Mouse (Mus musculus) G1E (cell line): ENCODE data around the gene Spata5. TPM values are rescaled to one million over a fixed set of nuclear protein-coding genes. Genes with fewer than 3 reads are reported as not detected.
A peak's percentile ranks its signal among the peaks of the same experiment; 100 is the strongest.

ENCODE experiments used
- ATAC-seq: 2 replicates; pipeline ENCODE4 v1.8.0; 2016; ENCODE audit warnings: mild to moderate bottlenecking; ENCODE audit not compliant: insufficient number of reproducible peaks, poor library complexity, low FRiP score, severe bottlenecking; ENCODE audit errors: extremely low read depth
- DNase-seq: peaks from one replicate; pipeline ENCODE4 v3.0.0; 2012; ENCODE audit warnings: low spot score
- H3K27me3 ChIP-seq: 2 replicates; pipeline ENCODE4 v1.6.1; 2012; ENCODE audit warnings: mild to moderate bottlenecking, low read length, inconsistent platforms; ENCODE audit not compliant: insufficient read depth
- H3K36me3 ChIP-seq: replicated peaks from 2 replicates; pipeline ENCODE3; 2012; ENCODE audit warnings: mild to moderate bottlenecking, inconsistent platforms
- H3K4me1 ChIP-seq: 2 replicates; pipeline ENCODE4 v1.6.1; 2012; ENCODE audit warnings: low read depth, low read length, inconsistent platforms, mixed read lengths; ENCODE audit not compliant: insufficient read depth
- H3K4me3 ChIP-seq: 2 replicates; pipeline ENCODE4 v1.5.1; 2012; ENCODE audit warnings: low read depth, mild to moderate bottlenecking, inconsistent platforms, low read length, moderate library complexity, mixed read lengths
- H3K9me3 ChIP-seq: replicated peaks from 2 replicates; pipeline ENCODE4 v1.6.1; 2012; ENCODE audit warnings: inconsistent platforms
- CTCF ChIP-seq: IDR thresholded peaks from 2 replicates; pipeline ENCODE4 v1.5.1; 2012; ENCODE audit warnings: low read depth, low read length, inconsistent platforms, mixed read lengths
- GATA1 ChIP-seq: IDR thresholded peaks from 2 replicates; pipeline ENCODE4 v1.6.1; 2012; ENCODE audit warnings: borderline replicate concordance, low read length, inconsistent platforms, mixed read lengths
- GATA2 ChIP-seq: IDR thresholded peaks from 2 replicates; pipeline ENCODE4 v1.6.1; 2012; ENCODE audit warnings: low read depth, low read length, inconsistent platforms, borderline replicate concordance
- POLR2AphosphoS5 ChIP-seq: IDR thresholded peaks from 2 replicates; pipeline ENCODE4 v1.6.1; 2012; ENCODE audit warnings: low read depth, low read length, inconsistent platforms; ENCODE audit not compliant: insufficient replicate concordance
- TAL1 ChIP-seq: conservative IDR thresholded peaks from 2 replicates; pipeline ENCODE4 v1.6.1; 2012; ENCODE audit warnings: low read depth, low read length, inconsistent platforms, mixed read lengths
- polyA plus RNA-seq: library from polyadenylated mRNA; stranded (reverse); fragments of >175 nt; gene quantifications from 2 replicates; pipeline ENCODE4 v1.2.3, GENCODE M21; 2012
- total RNA-seq, 2 experiments: library from RNA; stranded (forward) in 1 of 2; stranded (reverse) in 1 of 2; fragments of 200-1000 nt in 1 of 2; fragments of >200 nt in 1 of 2; fragmentation: Nextera tagmentation in 1 of 2; gene quantifications; 2 replicates each; pipeline ENCODE4 v1.2.3; 2014 to 2017

Gene Spata5
- total and polyA plus RNA-seq, 3 experiments = 16.2 to 175 (median 56.8) TPM

DNA sequence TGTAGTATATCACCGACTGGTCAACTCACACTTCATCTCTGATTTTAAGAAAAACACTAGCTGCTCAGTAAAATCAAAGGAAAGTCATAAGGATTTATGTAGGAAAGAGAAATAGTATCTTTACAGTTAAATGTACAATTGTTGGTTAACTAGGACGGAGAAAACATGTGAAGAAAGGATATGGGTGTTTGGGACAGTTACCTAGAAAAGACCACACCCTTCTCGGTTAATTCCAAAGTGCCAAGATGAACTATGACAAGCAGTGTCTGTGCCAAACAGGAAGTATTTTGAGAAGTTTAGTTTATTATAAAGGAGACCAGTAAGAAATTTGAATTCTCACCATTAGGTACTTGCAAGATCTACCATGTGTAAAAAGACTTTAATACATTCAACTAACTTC, 70.3 kb downstream of the Spata5 start:
- Histone ChIP-seq H3K27me3 (no peaks in the 10 kb centered on the region), H3K9me3 (no peaks in the 10 kb centered on the region), H3K4me1 (peaks cover 30% of the 10 kb centered on the region), H3K36me3 (peaks cover 22% of the 10 kb centered on the region), H3K4me3 (no peak overlapping the region)
- DNase-seq (no peak), ATAC-seq (no peak)
- TF ChIP-seq GATA2 = no peak
- TF ChIP-seq GATA1 = no peak
- TF ChIP-seq TAL1 = no peak
- TF ChIP-seq POLR2AphosphoS5 = no peak
- TF ChIP-seq CTCF = no peak

DNA sequence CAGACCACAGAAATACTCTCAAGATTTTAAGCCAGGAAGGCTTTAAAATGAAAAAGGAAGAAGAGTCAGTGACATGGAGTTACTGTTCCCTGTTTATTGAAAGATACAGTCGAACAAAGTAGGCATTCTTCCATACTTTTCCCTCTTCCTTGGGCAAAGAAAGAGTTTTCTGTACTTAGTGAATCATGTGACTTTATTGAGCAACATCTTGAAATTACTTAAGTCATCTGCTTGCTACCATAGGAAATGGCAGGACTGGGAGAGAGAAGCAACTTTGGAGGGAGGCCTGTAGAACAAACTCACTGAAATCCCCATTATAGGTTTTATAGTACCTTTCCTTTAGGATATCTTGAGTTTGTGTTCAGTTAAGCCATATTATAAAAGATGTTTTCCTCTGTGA, 81.2 kb downstream of the Spata5 start:
- TF ChIP-seq CTCF (no peak), GATA2 (no peak), TAL1 (no peak), POLR2AphosphoS5 (no peak), GATA1 (no peak)
- Histone ChIP-seq H3K36me3 (peaks cover 27% of the 10 kb centered on the region), H3K9me3 (no peaks in the 10 kb centered on the region), H3K4me1 (peaks cover 18% of the 10 kb centered on the region), H3K4me3 (no peak overlapping the region), H3K27me3 (no peaks in the 10 kb centered on the region)
- no peak for ATAC-seq
- no peak for DNase-seq

DNA sequence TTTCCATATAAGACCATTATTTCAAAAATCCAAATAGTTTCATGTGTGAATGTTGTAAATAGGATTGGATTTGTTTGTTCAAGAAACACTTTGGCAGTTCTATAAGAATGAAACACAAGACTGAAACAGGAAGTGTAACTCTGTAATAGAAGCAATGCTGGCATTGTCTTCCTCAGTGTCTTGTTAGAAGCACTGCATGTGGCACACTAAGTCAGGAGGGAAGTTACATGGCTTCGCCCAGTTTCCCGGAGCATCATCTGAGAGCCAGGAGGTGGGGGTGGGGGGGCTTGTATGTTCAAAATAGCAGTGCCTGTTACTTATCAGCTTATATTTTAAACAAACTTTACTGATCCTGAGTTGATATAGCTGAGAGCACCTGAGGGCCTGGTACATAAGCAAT, 82.9 kb downstream of the Spata5 start:
- DNase-seq = no peak
- TF ChIP-seq GATA2 = no peak
- no peak for TF ChIP-seq CTCF
- TF ChIP-seq POLR2AphosphoS5 = no peak
- no peaks in the 10 kb centered on the region for H3K9me3 ChIP-seq

DNA sequence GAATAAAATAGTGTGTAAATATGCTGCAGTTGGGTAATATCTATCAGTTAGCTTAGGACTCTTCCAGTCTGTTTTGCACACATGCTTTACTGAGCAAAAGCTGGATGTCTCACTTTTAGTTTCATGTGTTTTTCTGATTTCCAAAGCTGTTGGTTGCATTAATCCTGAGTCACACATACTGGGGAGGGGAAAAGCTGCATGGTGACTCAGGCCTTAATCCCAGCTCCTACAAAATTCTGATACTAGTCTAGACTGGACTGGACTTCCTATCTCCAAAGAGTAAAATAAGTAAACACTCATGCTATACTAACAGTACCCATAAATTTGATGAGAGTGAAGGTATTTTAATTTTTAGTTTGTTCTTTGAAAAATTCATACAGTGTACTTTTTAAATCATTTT, 84.2 kb downstream of the Spata5 start:
- Histone ChIP-seq H3K36me3 (peaks cover 21% of the 10 kb centered on the region), H3K4me1 (peaks cover 23% of the 10 kb centered on the region), H3K4me3 (no peak overlapping the region), H3K27me3 (no peaks in the 10 kb centered on the region), H3K9me3 (no peaks in the 10 kb centered on the region)
- DNase-seq = no peak
- ATAC-seq = no peak
- TF ChIP-seq TAL1 (no peak), CTCF (no peak), POLR2AphosphoS5 (no peak), GATA2 (no peak), GATA1 (no peak)

More for the DNA sequence above, 82.9 kb downstream of the Spata5 start:
- peaks cover 15% of the 10 kb centered on the region for H3K4me1 ChIP-seq
- H3K27me3 ChIP-seq = no peaks in the 10 kb centered on the region
- peaks cover 18% of the 10 kb centered on the region for H3K36me3 ChIP-seq
- H3K4me3 ChIP-seq = no peak overlapping the region
- no peak for ATAC-seq

DNA sequence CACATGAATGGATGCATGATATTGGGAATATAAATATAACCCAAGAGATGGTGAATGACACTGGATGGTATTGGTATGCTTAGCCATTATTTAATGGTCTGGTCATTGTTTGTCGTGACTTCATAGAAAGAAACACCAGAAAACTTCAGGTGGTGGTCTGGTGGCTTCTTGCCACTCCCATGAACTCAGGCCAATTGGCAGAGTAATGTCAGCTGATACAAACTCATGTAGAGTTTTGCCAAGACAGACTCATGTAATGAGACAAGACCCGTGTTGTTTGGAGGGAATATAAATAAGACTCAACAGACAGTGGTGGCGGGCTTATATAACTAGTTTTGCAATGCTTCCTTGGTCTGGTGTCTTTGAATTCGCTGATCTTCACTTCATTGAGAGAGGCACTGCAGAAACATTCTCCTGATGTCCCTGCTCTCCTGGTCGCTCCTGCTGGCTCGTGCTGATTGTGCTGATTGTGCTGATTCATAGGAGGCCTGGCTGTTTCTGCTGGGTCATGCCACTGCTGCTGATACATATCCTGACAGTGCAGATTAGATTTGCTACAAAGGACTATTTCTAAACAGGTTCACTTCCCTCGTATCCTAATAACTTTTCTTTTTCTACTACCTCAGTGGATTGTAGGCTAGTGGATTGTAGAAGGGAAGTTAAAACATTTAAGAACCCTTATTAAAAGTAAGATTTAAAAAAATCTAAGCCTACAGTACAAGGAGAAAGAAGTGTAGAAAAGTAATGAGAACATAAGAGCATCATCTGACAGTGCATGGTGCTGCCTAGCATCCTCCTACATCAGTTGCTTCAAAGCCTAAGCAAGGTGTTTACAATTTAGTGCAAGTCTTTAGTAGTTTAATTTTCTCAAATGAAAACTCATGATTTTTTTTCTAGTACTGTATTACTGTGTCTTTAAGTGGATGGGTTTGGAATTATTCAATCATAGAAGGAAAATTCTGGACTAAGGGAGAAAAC, 90.6 kb downstream of the Spata5 start:
- H3K4me3 ChIP-seq = peak overlapping the region; percentile 22; the same call in 1 of the 2 replicates
- no peak for TF ChIP-seq GATA1
- TF ChIP-seq POLR2AphosphoS5 = no peak
- no peak for TF ChIP-seq GATA2
- TF ChIP-seq TAL1 = peak; percentile 34
- TF ChIP-seq CTCF = no peak
- H3K4me1 ChIP-seq = peaks cover 34% of the 10 kb centered on the region
- no peaks in the 10 kb centered on the region for H3K27me3 ChIP-seq
- DNase-seq = no peak
- H3K9me3 ChIP-seq = no peaks in the 10 kb centered on the region
- H3K36me3 ChIP-seq = peaks cover 18% of the 10 kb centered on the region
- ATAC-seq = peak; percentile 83

DNA sequence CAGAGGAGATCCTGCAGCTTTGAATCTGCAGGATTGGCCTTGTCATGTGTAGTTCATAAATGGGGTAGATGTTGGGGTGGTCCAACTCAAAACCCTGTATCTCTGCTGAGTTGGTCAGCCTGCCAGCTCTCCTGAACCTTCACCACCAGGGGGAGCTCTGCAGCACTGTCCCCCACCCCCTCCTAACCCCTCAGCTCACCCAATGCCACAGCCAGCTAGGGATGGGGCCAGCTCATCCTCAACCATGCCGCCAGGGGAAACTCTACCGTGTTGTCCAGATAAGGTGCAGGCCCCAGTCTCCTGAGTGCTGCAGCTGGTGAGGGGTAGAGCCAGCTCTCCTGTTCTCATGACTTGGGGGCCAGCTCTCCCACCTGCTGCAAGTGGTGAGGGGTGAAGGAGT, 95.8 kb downstream of the Spata5 start:
- H3K4me3 ChIP-seq = no peak overlapping the region
- ATAC-seq = peak; percentile 45; the same call in 1 of the 2 replicates
- peak; percentile 38 for DNase-seq

More for the DNA sequence above, 95.8 kb downstream of the Spata5 start:
- H3K36me3 ChIP-seq = peaks cover 31% of the 10 kb centered on the region
- no peaks in the 10 kb centered on the region for H3K27me3 ChIP-seq
- peaks cover 35% of the 10 kb centered on the region for H3K4me1 ChIP-seq
- TF ChIP-seq TAL1 (no peak), CTCF (peak; percentile 39)
- no peaks in the 10 kb centered on the region for H3K9me3 ChIP-seq
